Mouse (Mus musculus) lung, embryonic 15.5 days (tissue): Measurements from ENCODE around the gene Nsrp1. TPM values are rescaled to one million over a fixed set of nuclear protein-coding genes. Genes with fewer than 3 reads are reported as not detected.

Source experiments
- ATAC-seq: fragments of 200-750 bp; cut with Nextera tagmentation; 2 replicates; pipeline ENCODE4 v1.8.0; 2017; ENCODE audit warnings: moderate number of reproducible peaks, borderline replicate concordance; ENCODE audit not compliant: low FRiP score, low TSS enrichment; ENCODE audit errors: extremely low read depth
- H3K27ac ChIP-seq: fragments of 300-500 bp; sonication (generic); 2 replicates; pipeline ENCODE4 v1.5.1; 2015; ENCODE audit warnings: moderate library complexity, mild to moderate bottlenecking, inconsistent platforms
- H3K27me3 ChIP-seq: fragments of 300-500 bp; sonication (generic); 2 replicates; pipeline ENCODE4 v1.6.1; 2015; ENCODE audit warnings: inconsistent platforms
- H3K36me3 ChIP-seq: fragments of 300-500 bp; sonication (generic); 2 replicates; pipeline ENCODE4 v1.6.1; 2015; ENCODE audit warnings: inconsistent platforms
- H3K4me1 ChIP-seq: fragments of 300-500 bp; sonication (generic); 2 replicates; pipeline ENCODE4 v1.6.1; 2015; ENCODE audit warnings: inconsistent platforms
- H3K4me2 ChIP-seq: fragments of 300-500 bp; sonication (generic); 2 replicates; pipeline ENCODE4 v1.6.1; 2015; ENCODE audit warnings: inconsistent platforms, mild to moderate bottlenecking, moderate library complexity
- H3K4me3 ChIP-seq: fragments of 300-500 bp; sonication (generic); 2 replicates; pipeline ENCODE4 v1.5.1; 2015; ENCODE audit warnings: mild to moderate bottlenecking, inconsistent platforms
- H3K9ac ChIP-seq: fragments of 300-500 bp; sonication (generic); 2 replicates; pipeline ENCODE4 v1.6.1; 2015; ENCODE audit warnings: inconsistent platforms
- H3K9me3 ChIP-seq: fragments of 300-500 bp; sonication (generic); 2 replicates; pipeline ENCODE4 v1.6.1; 2016; ENCODE audit warnings: inconsistent platforms
- WGBS: fragments of 180-500 bp; shearing (Covaris S2); methylation state at CpG from one replicate; pipeline ENCODE4 v1.1.7; 2015; 5-methylcytosine and 5-hydroxymethylcytosine counted together
- polyA plus RNA-seq: library from polyadenylated mRNA; unstranded; fragments of >200 nt; fragmentation: Nextera tagmentation; extraction: Ambion mirVana; gene quantifications from 2 replicates; pipeline ENCODE4 v1.2.1, GENCODE M21; 2015

Nsrp1 gene
- polyA plus RNA-seq, 1 experiment from 2014 or later: 53.6 TPM

- 84% methylated on average over 4 of the region's 4 CpGs for WGBS
- Histone ChIP-seq H3K9me3 (no peaks in the 10 kb centered on the region), H3K27ac (no peak overlapping the region), H3K4me2 (no peak overlapping the region), H3K4me3 (no peak overlapping the region), H3K36me3 (peaks cover 17% of the 10 kb centered on the region), H3K9ac (no peak overlapping the region), H3K4me1 (no peaks in the 10 kb centered on the region), H3K27me3 (no peaks in the 10 kb centered on the region)
- no peak for ATAC-seq
These were observed 36.3 kb downstream of the Nsrp1 start for GRCm38 (mm10) chr11:77041891-77042290.

- no peak for ATAC-seq
- H3K9me3 ChIP-seq: no peaks in the 10 kb centered on the region
- 74% methylated on average over 14 of the region's 14 CpGs for WGBS
These were observed 46.9 kb downstream of the Nsrp1 start for GRCm38 (mm10) chr11:77031151-77031934.

GRCm38 (mm10) chr11:77028157-77028556 lies 50.1 kb downstream of the Nsrp1 start:
- 83% methylated on average over 3 of the region's 3 CpGs for WGBS
- H3K27ac ChIP-seq: no peak overlapping the region
- H3K27me3 ChIP-seq: no peaks in the 10 kb centered on the region
- no peak overlapping the region for H3K9ac ChIP-seq
- H3K4me1 ChIP-seq: no peaks in the 10 kb centered on the region
- H3K9me3 ChIP-seq: no peaks in the 10 kb centered on the region
- H3K36me3 ChIP-seq: no peaks in the 10 kb centered on the region
- no peak for ATAC-seq
- no peak overlapping the region for H3K4me2 ChIP-seq
- H3K4me3 ChIP-seq: no peak overlapping the region

More at GRCm38 (mm10) chr11:77031151-77031934, 46.9 kb downstream of the Nsrp1 start:
- Histone ChIP-seq H3K4me2 (no peak overlapping the region), H3K27me3 (no peaks in the 10 kb centered on the region), H3K36me3 (no peaks in the 10 kb centered on the region), H3K9ac (no peak overlapping the region), H3K4me3 (no peak overlapping the region), H3K4me1 (no peaks in the 10 kb centered on the region), H3K27ac (no peak overlapping the region)

GRCm38 (mm10) chr11:77026559-77026958 lies 51.7 kb downstream of the Nsrp1 start:
- no peaks in the 10 kb centered on the region for H3K27me3 ChIP-seq
- WGBS: 54% methylated on average over 3 of the region's 3 CpGs
- no peak for ATAC-seq

GRCm38 (mm10) chr11:77021749-77022396 lies 56.4 kb downstream of the Nsrp1 start:
- ATAC-seq: no peak
- Histone ChIP-seq H3K4me2 (no peak overlapping the region), H3K27ac (no peak overlapping the region), H3K9me3 (no peaks in the 10 kb centered on the region), H3K9ac (no peak overlapping the region), H3K4me3 (no peak overlapping the region), H3K36me3 (no peaks in the 10 kb centered on the region), H3K27me3 (no peaks in the 10 kb centered on the region), H3K4me1 (no peaks in the 10 kb centered on the region)
- 47% methylated on average over 9 of the region's 9 CpGs for WGBS

More at GRCm38 (mm10) chr11:77026559-77026958, 51.7 kb downstream of the Nsrp1 start:
- no peaks in the 10 kb centered on the region for H3K4me1 ChIP-seq
- H3K9me3 ChIP-seq: no peaks in the 10 kb centered on the region
- no peak overlapping the region for H3K27ac ChIP-seq
- no peak overlapping the region for H3K4me2 ChIP-seq
- no peak overlapping the region for H3K9ac ChIP-seq
- H3K36me3 ChIP-seq: no peaks in the 10 kb centered on the region
- H3K4me3 ChIP-seq: no peak overlapping the region

GRCm38 (mm10) chr11:77019539-77019938 lies 58.7 kb downstream of the Nsrp1 start:
- Histone ChIP-seq H3K9me3 (no peaks in the 10 kb centered on the region), H3K4me1 (no peaks in the 10 kb centered on the region), H3K9ac (no peak overlapping the region), H3K4me2 (no peak overlapping the region), H3K27ac (no peak overlapping the region), H3K36me3 (no peaks in the 10 kb centered on the region), H3K4me3 (no peak overlapping the region), H3K27me3 (no peaks in the 10 kb centered on the region)
- ATAC-seq: no peak
- WGBS: 18% methylated on average over 8 of the region's 8 CpGs

GRCm38 (mm10) chr11:77018046-77018445 lies 60.2 kb downstream of the Nsrp1 start:
- WGBS: 84% methylated on average over 11 of the region's 11 CpGs
- H3K36me3 ChIP-seq: no peaks in the 10 kb centered on the region
- H3K4me1 ChIP-seq: no peaks in the 10 kb centered on the region
- no peak overlapping the region for H3K4me2 ChIP-seq
- H3K4me3 ChIP-seq: no peak overlapping the region
- ATAC-seq: no peak
- H3K27me3 ChIP-seq: no peaks in the 10 kb centered on the region
- no peak overlapping the region for H3K27ac ChIP-seq
- H3K9ac ChIP-seq: no peak overlapping the region
- no peaks in the 10 kb centered on the region for H3K9me3 ChIP-seq

GRCm38 (mm10) chr11:77010762-77011475 lies 67.3 kb downstream of the Nsrp1 start:
- H3K4me1 ChIP-seq: no peaks in the 10 kb centered on the region
- H3K9ac ChIP-seq: no peak overlapping the region
- no peaks in the 10 kb centered on the region for H3K36me3 ChIP-seq
- ATAC-seq: no peak
- WGBS: 73% methylated on average over 10 of the region's 10 CpGs
- H3K9me3 ChIP-seq: no peaks in the 10 kb centered on the region
- no peak overlapping the region for H3K4me2 ChIP-seq
- peaks cover 8% of the 10 kb centered on the region; the same call in 1 of the 2 replicates for H3K27me3 ChIP-seq
- H3K4me3 ChIP-seq: no peak overlapping the region
- no peak overlapping the region for H3K27ac ChIP-seq

GRCm38 (mm10) chr11:77009069-77010025 lies 68.9 kb downstream of the Nsrp1 start:
- Histone ChIP-seq H3K27ac (no peak overlapping the region), H3K9ac (no peak overlapping the region), H3K4me2 (no peak overlapping the region), H3K27me3 (peaks cover 8% of the 10 kb centered on the region; the same call in 1 of the 2 replicates), H3K4me1 (no peaks in the 10 kb centered on the region), H3K9me3 (no peaks in the 10 kb centered on the region), H3K36me3 (no peaks in the 10 kb centered on the region), H3K4me3 (no peak overlapping the region)
- WGBS: 61% methylated on average over 16 of the region's 16 CpGs
- ATAC-seq: no peak

GRCm38 (mm10) chr11:77006616-77007015 lies 71.6 kb downstream of the Nsrp1 start:
- Histone ChIP-seq H3K4me3 (no peak overlapping the region), H3K36me3 (no peaks in the 10 kb centered on the region), H3K4me2 (no peak overlapping the region), H3K9me3 (no peaks in the 10 kb centered on the region), H3K9ac (no peak overlapping the region), H3K4me1 (no peaks in the 10 kb centered on the region), H3K27ac (no peak overlapping the region), H3K27me3 (peaks cover 17% of the 10 kb centered on the region)
- no peak for ATAC-seq
- 38% methylated on average over 6 of the region's 6 CpGs for WGBS

GRCm38 (mm10) chr11:77005881-77006280 lies 72.4 kb downstream of the Nsrp1 start:
- no peak overlapping the region for H3K27ac ChIP-seq
- peaks cover 25% of the 10 kb centered on the region for H3K27me3 ChIP-seq
- no peak overlapping the region for H3K9ac ChIP-seq
- H3K4me2 ChIP-seq: no peak overlapping the region
- no peak for ATAC-seq
- no peaks in the 10 kb centered on the region for H3K36me3 ChIP-seq
- 54% methylated on average over 4 of the region's 4 CpGs for WGBS
- no peak overlapping the region for H3K4me3 ChIP-seq
- no peaks in the 10 kb centered on the region for H3K4me1 ChIP-seq
- H3K9me3 ChIP-seq: no peaks in the 10 kb centered on the region
